Mouse (Mus musculus) heart, postnatal 0 days (tissue): ENCODE results near the gene Ly6g6c. TPM values are rescaled to one million over a fixed set of nuclear protein-coding genes. Genes with fewer than 3 reads are reported as not detected.
"Not testable (repeated sequence)": the region's sequence is repeated elsewhere in the genome, so short reads cannot be mapped to it uniquely, and the experiment has no call there.

ENCODE experiments used
- ATAC-seq: fragments of 200-750 bp; cut with Nextera tagmentation; 2 replicates; pipeline ENCODE4 v1.8.0; 2017; ENCODE audit warnings: low read depth, moderate number of reproducible peaks, moderate library complexity; ENCODE audit not compliant: insufficient read depth
- DNase-seq: peaks from one replicate; pipeline ENCODE4 v3.0.0-alpha.2; 2016; ENCODE audit warnings: low spot score
- H3K27ac ChIP-seq: fragments of 300-500 bp; sonication (generic); 2 replicates; pipeline ENCODE4 v1.5.1; 2014; ENCODE audit warnings: low read depth, mild to moderate bottlenecking
- H3K27me3 ChIP-seq: fragments of 300-500 bp; sonication (generic); 2 replicates; pipeline ENCODE4 v1.6.1; 2014; ENCODE audit warnings: low read length, mixed read lengths; ENCODE audit not compliant: control insufficient read depth, insufficient read depth
- H3K36me3 ChIP-seq: fragments of 300-500 bp; sonication (generic); replicated peaks from 2 replicates; pipeline ENCODE4 v1.6.1; 2014; ENCODE audit warnings: low read length, mixed read lengths; ENCODE audit not compliant: control insufficient read depth, insufficient read depth
- H3K4me1 ChIP-seq: fragments of 300-500 bp; sonication (generic); 2 replicates; pipeline ENCODE4 v1.6.1; 2014; ENCODE audit warnings: antibody characterized with exemption; ENCODE audit not compliant: control insufficient read depth, insufficient read depth
- H3K4me2 ChIP-seq: fragments of 300-500 bp; sonication (generic); 2 replicates; pipeline ENCODE4 v1.6.1; 2014; ENCODE audit warnings: low read depth, mild to moderate bottlenecking, low read length, moderate library complexity
- H3K4me3 ChIP-seq: fragments of 300-500 bp; sonication (generic); 2 replicates; pipeline ENCODE4 v1.5.1; 2014; ENCODE audit warnings: low read depth, low read length
- H3K9ac ChIP-seq: fragments of 300-500 bp; sonication (generic); replicated peaks from 2 replicates; pipeline ENCODE4 v1.6.1; 2014; ENCODE audit warnings: low read depth, low read length, mixed read lengths
- H3K9me3 ChIP-seq: fragments of 300-500 bp; sonication (generic); replicated peaks from 2 replicates; pipeline ENCODE4 v1.6.1; 2016; ENCODE audit warnings: low read length; ENCODE audit not compliant: control insufficient read depth
- CTCF ChIP-seq: IDR thresholded peaks from 2 replicates; pipeline ENCODE4 v1.5.1; 2016; ENCODE audit warnings: antibody characterized with exemption, control low read depth, low read depth
- EP300 ChIP-seq: IDR thresholded peaks from 2 replicates; pipeline ENCODE4 v1.6.1; 2016; ENCODE audit warnings: antibody characterized with exemption, low read depth
- WGBS: fragments of 180-500 bp; shearing (Covaris S2); extraction: QIAGEN DNeasy Blood & Tissue Kit; methylation state at CpG from one replicate; pipeline ENCODE4 v1.1.7; 2014; 5-methylcytosine and 5-hydroxymethylcytosine counted together
- polyA plus RNA-seq: library from polyadenylated mRNA; unstranded; fragments of >200 nt; fragmentation: Nextera tagmentation; extraction: Ambion mirVana; gene quantifications from 2 replicates; pipeline ENCODE4 v1.2.1, GENCODE M21; 2015
- total RNA-seq: library from RNA; depleted of rRNA; stranded (reverse); fragments of >200 nt; gene quantifications from 2 replicates; pipeline ENCODE4 v1.2.3, GENCODE M21; 2014; ENCODE audit warnings: low replicate concordance

Gene Ly6g6c
- total and polyA plus RNA-seq, 2 experiments from 2014 or later: not detected

- Histone ChIP-seq H3K4me1 (no peaks in the 10 kb centered on the region), H3K27me3 (no peaks in the 10 kb centered on the region), H3K4me2 (no peak overlapping the region), H3K9me3 (no peaks in the 10 kb centered on the region), H3K4me3 (no peak overlapping the region), H3K36me3 (no peaks in the 10 kb centered on the region), H3K9ac (no peak overlapping the region), H3K27ac (no peak overlapping the region)
- no peak for DNase-seq
- TF ChIP-seq CTCF (0 out of 2 replicates have a peak, but pooled peaks have one; percentile 3), EP300 (no peak)
- 60% methylated on average over 8 of the region's 8 CpGs for WGBS
- ATAC-seq: no peak
Measured at GRCm38 (mm10) chr17:35032323-35032870, 32.8 kb upstream of the Ly6g6c start.

GRCm38 (mm10) chr17:35033703-35034102 is 31.5 kb upstream of the Ly6g6c start:
- not testable (repeated sequence) for H3K36me3 ChIP-seq, H3K9ac ChIP-seq, H3K27me3 ChIP-seq, ATAC-seq, H3K4me3 ChIP-seq, H3K9me3 ChIP-seq, H3K4me2 ChIP-seq, H3K27ac ChIP-seq, H3K4me1 ChIP-seq, DNase-seq
- WGBS: 67% methylated on average over 1 of the region's 1 CpGs

GRCm38 (mm10) chr17:35034896-35035295 is 30.3 kb upstream of the Ly6g6c start:
- H3K27me3 ChIP-seq: no peaks in the 10 kb centered on the region
- no peak overlapping the region for H3K4me3 ChIP-seq
- no peaks in the 10 kb centered on the region for H3K4me1 ChIP-seq
- ATAC-seq (no peak), DNase-seq (no peak)
- no peak overlapping the region for H3K27ac ChIP-seq
- TF ChIP-seq EP300 (no peak), CTCF (no peak)
- H3K36me3 ChIP-seq: no peaks in the 10 kb centered on the region
- H3K9ac ChIP-seq: no peak overlapping the region
- 75% methylated on average over 6 of the region's 6 CpGs for WGBS
- H3K9me3 ChIP-seq: no peaks in the 10 kb centered on the region
- no peak overlapping the region for H3K4me2 ChIP-seq

GRCm38 (mm10) chr17:35039121-35039873 is 25.9 kb upstream of the Ly6g6c start:
- TF ChIP-seq CTCF: no peak
- no peak for TF ChIP-seq EP300
- DNase-seq (no peak), ATAC-seq (no peak)
- 77% methylated on average over 11 of the region's 11 CpGs for WGBS
- H3K9me3 ChIP-seq: no peaks in the 10 kb centered on the region
- H3K9ac ChIP-seq: no peak overlapping the region
- no peak overlapping the region for H3K27ac ChIP-seq
- no peaks in the 10 kb centered on the region for H3K36me3 ChIP-seq
- peaks cover 1% of the 10 kb centered on the region for H3K4me1 ChIP-seq
- no peak overlapping the region for H3K4me3 ChIP-seq
- H3K27me3 ChIP-seq: no peaks in the 10 kb centered on the region
- no peak overlapping the region for H3K4me2 ChIP-seq

GRCm38 (mm10) chr17:35043794-35044193 is 21.4 kb upstream of the Ly6g6c start:
- no peak overlapping the region for H3K4me2 ChIP-seq
- no peaks in the 10 kb centered on the region for H3K36me3 ChIP-seq
- H3K27ac ChIP-seq: peak overlapping the region; percentile 93
- WGBS: 66% methylated on average over 4 of the region's 4 CpGs
- no peak overlapping the region for H3K9ac ChIP-seq
- H3K9me3 ChIP-seq: no peaks in the 10 kb centered on the region
- DNase-seq: no peak
- TF ChIP-seq EP300 (no peak), CTCF (no peak)
- peaks cover 27% of the 10 kb centered on the region for H3K4me1 ChIP-seq
- ATAC-seq: no peak
- H3K4me3 ChIP-seq: no peak overlapping the region
- no peaks in the 10 kb centered on the region for H3K27me3 ChIP-seq
